Mouse (Mus musculus): ENCODE results near the gene Lpin2.

DNA sequence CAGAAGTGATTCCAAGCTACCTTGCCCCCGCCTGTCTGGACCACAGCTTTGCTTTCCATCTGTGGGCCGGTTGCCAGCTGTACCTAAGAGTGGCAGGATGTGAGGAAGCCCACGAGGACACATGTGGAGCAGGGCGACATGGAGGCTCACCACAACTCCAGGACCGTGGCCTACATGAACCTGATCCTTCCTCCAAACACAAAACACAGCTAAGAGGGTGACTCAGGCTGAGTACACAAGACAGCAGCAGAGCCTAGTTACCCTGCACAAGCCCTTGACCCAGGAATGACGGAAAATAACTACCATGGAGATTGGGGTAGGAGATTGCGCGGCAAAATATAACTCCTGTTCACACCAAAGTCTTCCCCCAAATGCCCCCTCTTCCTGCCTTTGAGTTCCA is 85.0 kb downstream of the Lpin2 start:
- TF ChIP-seq CTCF (IDR thresholded peaks at IDR 0.05; ENCODE audit: borderline replicate concordance, insufficient read depth, low read depth, low read length) (no peak), POLR2A (IDR thresholded peaks at IDR 0.05; ENCODE audit: borderline replicate concordance, insufficient read depth, low read length) (no peak)
